Mouse (Mus musculus) forebrain, postnatal 0 days (tissue): ENCODE measurements around the gene Auts2. TPM values are rescaled to one million over a fixed set of nuclear protein-coding genes. Genes with fewer than 3 reads are reported as not detected.
A peak's percentile ranks its signal among the peaks of the same experiment; 100 is the strongest.

ENCODE experiments used
- ATAC-seq: fragments of 200-750 bp; cut with Nextera tagmentation; 2 replicates; pipeline ENCODE4 v1.8.0; 2017; ENCODE audit warnings: mild to moderate bottlenecking, moderate library complexity
- DNase-seq: peaks from one replicate; pipeline ENCODE4 v3.0.0-alpha.2; 2015
- H3K27ac ChIP-seq: fragments of 300-500 bp; sonication (generic); 2 replicates; pipeline ENCODE4 v1.5.1; 2014; ENCODE audit warnings: low read depth, mild to moderate bottlenecking, antibody characterized with exemption, low read length, moderate library complexity, mixed read lengths
- H3K27me3 ChIP-seq: fragments of 300-500 bp; sonication (generic); 2 replicates; pipeline ENCODE4 v1.6.1; 2014; ENCODE audit warnings: mild to moderate bottlenecking, low read length, mixed read lengths; ENCODE audit not compliant: insufficient read depth
- H3K36me3 ChIP-seq: fragments of 300-500 bp; sonication (generic); 2 replicates; pipeline ENCODE4 v1.6.1; 2014; ENCODE audit warnings: mild to moderate bottlenecking, moderate library complexity; ENCODE audit not compliant: insufficient read depth
- H3K4me1 ChIP-seq: fragments of 300-500 bp; sonication (generic); 2 replicates; pipeline ENCODE4 v1.6.1; 2014; ENCODE audit warnings: antibody characterized with exemption; ENCODE audit not compliant: insufficient read depth
- H3K4me2 ChIP-seq: fragments of 300-500 bp; sonication (generic); 2 replicates; pipeline ENCODE4 v1.6.1; 2014; ENCODE audit warnings: low read depth, mild to moderate bottlenecking, moderate library complexity
- H3K4me3 ChIP-seq: fragments of 300-500 bp; sonication (generic); 2 replicates; pipeline ENCODE4 v1.5.1; 2014; ENCODE audit warnings: low read depth, low read length, mixed read lengths
- H3K9ac ChIP-seq: fragments of 300-500 bp; sonication (generic); 2 replicates; pipeline ENCODE4 v1.6.1; 2014; ENCODE audit warnings: mild to moderate bottlenecking
- H3K9me3 ChIP-seq: fragments of 300-500 bp; sonication (generic); 2 replicates; pipeline ENCODE4 v1.6.1; 2016; ENCODE audit warnings: low read length
- CTCF ChIP-seq: sonication (generic); IDR thresholded peaks from 2 replicates; pipeline ENCODE4 v1.5.1; 2016; ENCODE audit warnings: antibody characterized with exemption, control low read depth, low read depth
- WGBS: fragments of 180-500 bp; shearing (Covaris S2); extraction: QIAGEN DNeasy Blood & Tissue Kit; methylation state at CpG from one replicate; pipeline ENCODE4 v1.1.7; 2014; 5-methylcytosine and 5-hydroxymethylcytosine counted together
- polyA plus RNA-seq: library from polyadenylated mRNA; unstranded; fragments of >200 nt; fragmentation: Nextera tagmentation; extraction: Ambion mirVana; gene quantifications from 2 replicates; pipeline ENCODE4 v1.2.1, GENCODE M21; 2015
- total RNA-seq: library from RNA; depleted of rRNA; stranded (reverse); fragments of >200 nt; gene quantifications from 2 replicates; pipeline ENCODE4 v1.2.3, GENCODE M21; 2014

Auts2 gene
- total and polyA plus RNA-seq, 2 experiments from 2014 or later: 40.9 to 66.2 TPM

- Histone ChIP-seq H3K9ac (no peak overlapping the region), H3K9me3 (no peaks in the 10 kb centered on the region), H3K4me1 (peaks cover 20% of the 10 kb centered on the region), H3K27ac (no peak overlapping the region), H3K27me3 (no peaks in the 10 kb centered on the region), H3K4me3 (no peak overlapping the region), H3K4me2 (peak overlapping the region; percentile 15; the same call in 1 of the 2 replicates), H3K36me3 (no peaks in the 10 kb centered on the region)
- no peak for TF ChIP-seq CTCF
- peak; percentile 85 for ATAC-seq
- 21% methylated on average over 8 of the region's 8 CpGs for WGBS
- peak; percentile 77 for DNase-seq
These were observed 373.1 kb downstream of the Auts2 start for GRCm38 (mm10) chr5:132170010-132170409.

- TF ChIP-seq CTCF: no peak
- no peak overlapping the region for H3K4me3 ChIP-seq
These were observed 374.3 kb downstream of the Auts2 start for GRCm38 (mm10) chr5:132168805-132169204.

GRCm38 (mm10) chr5:132168224-132168623 lies 374.9 kb downstream of the Auts2 start:
- no peak for ATAC-seq
- no peaks in the 10 kb centered on the region for H3K27me3 ChIP-seq
- H3K9ac ChIP-seq: no peak overlapping the region
- H3K36me3 ChIP-seq: no peaks in the 10 kb centered on the region
- no peak overlapping the region for H3K4me3 ChIP-seq
- no peak for TF ChIP-seq CTCF
- WGBS: 91% methylated on average over 5 of the region's 5 CpGs
- no peak overlapping the region for H3K4me2 ChIP-seq
- no peak for DNase-seq
- peaks cover 20% of the 10 kb centered on the region for H3K4me1 ChIP-seq
- no peaks in the 10 kb centered on the region for H3K9me3 ChIP-seq
- H3K27ac ChIP-seq: no peak overlapping the region

More at GRCm38 (mm10) chr5:132168805-132169204, 374.3 kb downstream of the Auts2 start:
- Histone ChIP-seq H3K9ac (no peak overlapping the region), H3K27ac (no peak overlapping the region), H3K9me3 (no peaks in the 10 kb centered on the region), H3K4me2 (no peak overlapping the region), H3K36me3 (no peaks in the 10 kb centered on the region), H3K27me3 (no peaks in the 10 kb centered on the region), H3K4me1 (peaks cover 20% of the 10 kb centered on the region)
- DNase-seq: no peak
- WGBS: 79% methylated on average over 5 of the region's 5 CpGs
- ATAC-seq: no peak

GRCm38 (mm10) chr5:132166559-132166958 lies 376.6 kb downstream of the Auts2 start:
- DNase-seq (no peak), ATAC-seq (no peak)
- H3K27me3 ChIP-seq: no peaks in the 10 kb centered on the region
- H3K4me3 ChIP-seq: no peak overlapping the region
- no peaks in the 10 kb centered on the region for H3K36me3 ChIP-seq
- H3K4me2 ChIP-seq: no peak overlapping the region
- peaks cover 23% of the 10 kb centered on the region for H3K4me1 ChIP-seq
- no peak overlapping the region for H3K27ac ChIP-seq
- H3K9ac ChIP-seq: no peak overlapping the region
- no peaks in the 10 kb centered on the region for H3K9me3 ChIP-seq
- WGBS: 76% methylated on average over 3 of the region's 3 CpGs
- no peak for TF ChIP-seq CTCF

- H3K4me1 ChIP-seq: peaks cover 18% of the 10 kb centered on the region
- H3K9ac ChIP-seq: no peak overlapping the region
- no peaks in the 10 kb centered on the region for H3K9me3 ChIP-seq
- no peaks in the 10 kb centered on the region for H3K27me3 ChIP-seq
- ATAC-seq (no peak), DNase-seq (no peak)
- H3K4me3 ChIP-seq: no peak overlapping the region
- WGBS: 83% methylated on average over 10 of the region's 10 CpGs
- no peak overlapping the region for H3K27ac ChIP-seq
- H3K4me2 ChIP-seq: no peak overlapping the region
- TF ChIP-seq CTCF: no peak
- H3K36me3 ChIP-seq: no peaks in the 10 kb centered on the region
These were observed 379.2 kb downstream of the Auts2 start for GRCm38 (mm10) chr5:132163960-132164359.

- no peak overlapping the region for H3K4me2 ChIP-seq
- H3K9ac ChIP-seq: no peak overlapping the region
- TF ChIP-seq CTCF: no peak
- H3K4me3 ChIP-seq: no peak overlapping the region
- H3K9me3 ChIP-seq: no peaks in the 10 kb centered on the region
- H3K27ac ChIP-seq: no peak overlapping the region
- DNase-seq: no peak
- peaks cover 13% of the 10 kb centered on the region for H3K4me1 ChIP-seq
- WGBS: 44% methylated on average over 4 of the region's 4 CpGs
- H3K27me3 ChIP-seq: no peaks in the 10 kb centered on the region
- no peaks in the 10 kb centered on the region for H3K36me3 ChIP-seq
- ATAC-seq: no peak
These were observed 381.0 kb downstream of the Auts2 start for GRCm38 (mm10) chr5:132162206-132162533.

GRCm38 (mm10) chr5:132161338-132162205 lies 381.6 kb downstream of the Auts2 start:
- Histone ChIP-seq H3K27me3 (no peaks in the 10 kb centered on the region), H3K9ac (no peak overlapping the region), H3K9me3 (no peaks in the 10 kb centered on the region), H3K27ac (peak overlapping the region; percentile 37; the same call in 1 of the 2 replicates), H3K4me3 (no peak overlapping the region), H3K36me3 (no peaks in the 10 kb centered on the region), H3K4me2 (0 out of 2 replicates have a peak overlapping the region, but pooled peaks have one; percentile 8), H3K4me1 (peaks cover 13% of the 10 kb centered on the region)
- DNase-seq (peak; percentile 70), ATAC-seq (peak; percentile 91)
- TF ChIP-seq CTCF: no peak
- WGBS: 25% methylated on average over 9 of the region's 9 CpGs
